ENCODE assay signal across 15 mouse cellular contexts in genomic region chr2:127643728-127644704, GRCm38 (mm10). TPM values are rescaled to one million over a fixed set of nuclear protein-coding genes. Genes with fewer than 3 reads are reported as not detected.
A peak's percentile ranks its signal among the peaks of the same experiment; 100 is the strongest.
DNase-seq lines count a peak whose midpoint lies in the region; ATAC-seq and TF ChIP-seq lines count a peak whose summit lies in the region.
"Had no signal": no experiment of that assay in that cellular context is flagged by ENCODE, and none has a peak within 500 bp of the region (broad histone marks: within the 10 kb centered on the region; RNA-seq: fewer than 3 reads in every experiment).

No protein-coding gene starts in this region.

- no peak for TF ChIP-seq POLR2A in myocyte (IDR thresholded peaks at IDR 0.05; ENCODE audit: insufficient read length, low read depth)

- no peaks in the 10 kb centered on the region for H3K79me2 ChIP-seq in myocyte (ENCODE audit: control insufficient read depth, insufficient read depth)

- H3K36me3 ChIP-seq in myocyte (ENCODE audit: control insufficient read depth, insufficient read depth), result no peaks in the 10 kb centered on the region
- H3K36me3 ChIP-seq in midbrain, embryonic 11.5 days (ENCODE audit: control insufficient read depth, insufficient read depth, low read length), result no peaks in the 10 kb centered on the region

- DNase-seq in kidney, postnatal 25 days, result peak; percentile 61 to 75
- DNase-seq in kidney, adult 11 months, result no peak
- peak; percentile 51 for DNase-seq in embryo, embryonic 11 days
- peak; percentile 22 to 35 for DNase-seq in kidney, postnatal 4 days
- no peak for DNase-seq in midbrain, embryonic 11.5 days (ENCODE audit: low spot score, missing footprints)
- DNase-seq in spleen, adult 18-20 months, result no peak
- DNase-seq: adrenal gland, postnatal 25 days; cerebellum, adult 8-10 months; liver, postnatal 0 days; right cerebral cortex, postnatal 14 days; thymus, postnatal 4 days had no signal

- no peak overlapping the region for H3K27ac ChIP-seq in midbrain, embryonic 11.5 days (ENCODE audit: low read depth, low read length)
- H3K27ac ChIP-seq: hindbrain, embryonic 14.5 days had no signal

- no peaks in the 10 kb centered on the region for H3K9me3 ChIP-seq in midbrain, embryonic 11.5 days (ENCODE audit: control insufficient read depth, low read length)

- WGBS in midbrain, embryonic 11.5 days, result 69% methylated on average over 19 of the region's 19 CpGs

- no peaks in the 10 kb centered on the region for H3K4me1 ChIP-seq in midbrain, embryonic 11.5 days (ENCODE audit: control insufficient read depth, insufficient read depth, low read length)

- H3K4me3 ChIP-seq in myocyte, result no peak overlapping the region
- H3K4me3 ChIP-seq in midbrain, embryonic 11.5 days (ENCODE audit: low read depth, low read length), result no peak overlapping the region

- H3K27me3 ChIP-seq in myocyte (ENCODE audit: control insufficient read depth, insufficient read depth, insufficient read length), result peaks cover 20% of the 10 kb centered on the region
- H3K27me3 ChIP-seq in midbrain, embryonic 11.5 days (ENCODE audit: control insufficient read depth, insufficient read depth, low read length), result no peaks in the 10 kb centered on the region

- H3K4me2 ChIP-seq in myocyte (ENCODE audit: low read depth), result peak overlapping the region; percentile 18
- H3K4me2 ChIP-seq in midbrain, embryonic 11.5 days, result no peak overlapping the region
- H3K4me2 ChIP-seq: heart, embryonic 11.5 days; hindbrain, embryonic 14.5 days had no signal

- no peak for ATAC-seq in midbrain, embryonic 11.5 days (ENCODE audit: low FRiP score)
- ATAC-seq: liver, postnatal 0 days; midbrain, embryonic 16.5 days had no signal

- H3ac ChIP-seq in myocyte (ENCODE audit: control insufficient read depth, insufficient read length), result no peak overlapping the region

- no peak overlapping the region for H3K9ac ChIP-seq in midbrain, embryonic 11.5 days (ENCODE audit: low read length)
- H3K9ac ChIP-seq: hindbrain, embryonic 14.5 days; liver, postnatal 0 days had no signal

TF ChIP-seq in myocyte, 11 proteins besides CTCF, POLR2A, EP300 and RAD21:
- TF ChIP-seq MYOG (IDR thresholded peaks at IDR 0.05; ENCODE audit: control insufficient read depth in 1 of 3, insufficient read depth in 1 of 3, insufficient read length in 2 of 3, low read depth in 2 of 3) (peak in 1 of 3 experiments; percentile 47), MYOD1 (IDR thresholded peaks at IDR 0.05; ENCODE audit: control insufficient read depth in 1 of 3, insufficient read length in 2 of 3, low read depth in 2 of 3) (peak; percentile 34 to 77 (median 65)), TCF12 (IDR thresholded peaks at IDR 0.05; ENCODE audit: insufficient read depth, poor library complexity, severe bottlenecking) (no peak)

RNA-seq across cellular contexts. Expression of gene Mal, which starts 12.5 kb away (rescaled TPM):
- polyA plus RNA-seq in myocyte (2012; fragmentation: generic; extraction: Trizol), result 0.05 TPM
- polyA plus RNA-seq in midbrain, embryonic 11.5 days (2014; fragmentation: Nextera tagmentation; extraction: Ambion mirVana), result 0.77 and 1.9 TPM in 2 replicates

RNA-seq across cellular contexts. Expression of gene Mrps5, which starts 57.0 kb away (rescaled TPM):
- polyA plus RNA-seq in myocyte (2012; fragmentation: generic; extraction: Trizol), result 72.0 TPM
- polyA plus RNA-seq in midbrain, embryonic 11.5 days (2014; fragmentation: Nextera tagmentation; extraction: Ambion mirVana), result 159 and 170 TPM in 2 replicates

RNA-seq across cellular contexts. Expression of gene Zfp661, which starts 57.1 kb away (rescaled TPM):
- 1.4 TPM for polyA plus RNA-seq in myocyte (2012; fragmentation: generic; extraction: Trizol)
- polyA plus RNA-seq in midbrain, embryonic 11.5 days (2014; fragmentation: Nextera tagmentation; extraction: Ambion mirVana), result 8.9 and 9.2 TPM in 2 replicates

Comparison
In these comparisons a context has a peak if more than half of its experiments do, and no peak if none do; other contexts are left out.
1. DNase-seq: peak in kidney, postnatal 25 days (2 of 2), embryo, embryonic 11 days (single experiment) and kidney, postnatal 4 days (2 of 2); none in kidney, adult 11 months (single experiment), midbrain, embryonic 11.5 days (single experiment) and spleen, adult 18-20 months (0 of 2).